Mouse (Mus musculus) limb, embryonic 14.5 days (tissue): ENCODE data around the gene Dusp10. TPM values are rescaled to one million over a fixed set of nuclear protein-coding genes. Genes with fewer than 3 reads are reported as not detected.

ENCODE experiments used
- ATAC-seq: fragments of 200-750 bp; cut with Nextera tagmentation; 2 replicates; pipeline ENCODE4 v1.8.0; 2017; ENCODE audit warnings: low read depth, moderate number of reproducible peaks, moderate TSS enrichment; ENCODE audit not compliant: low FRiP score
- DNase-seq: peaks from one replicate; pipeline ENCODE4 v3.0.0-alpha.2; 2015; ENCODE audit warnings: low spot score
- H3K27ac ChIP-seq: fragments of 300-500 bp; sonication (generic); replicated peaks from 2 replicates; pipeline ENCODE4 v1.5.1; 2014; ENCODE audit warnings: low read depth, mild to moderate bottlenecking, low read length, moderate library complexity, mixed read lengths
- H3K27me3 ChIP-seq: fragments of 300-500 bp; sonication (generic); 2 replicates; pipeline ENCODE4 v1.6.1; 2014; ENCODE audit warnings: low read length, mixed read lengths; ENCODE audit not compliant: control insufficient read depth, insufficient read depth
- H3K36me3 ChIP-seq: fragments of 300-500 bp; sonication (generic); 2 replicates; pipeline ENCODE4 v1.6.1; 2014; ENCODE audit warnings: mild to moderate bottlenecking, low read length, moderate library complexity, mixed read lengths; ENCODE audit not compliant: control insufficient read depth, insufficient read depth
- H3K4me1 ChIP-seq: fragments of 300-500 bp; sonication (generic); 2 replicates; pipeline ENCODE4 v1.6.1; 2014; ENCODE audit warnings: antibody characterized with exemption, low read length, mixed read lengths; ENCODE audit not compliant: control insufficient read depth, insufficient read depth
- H3K4me2 ChIP-seq: fragments of 300-500 bp; sonication (generic); replicated peaks from 2 replicates; pipeline ENCODE4 v1.6.1; 2014; ENCODE audit warnings: low read depth, mild to moderate bottlenecking, low read length, moderate library complexity; ENCODE audit not compliant: severe bottlenecking
- H3K4me3 ChIP-seq: fragments of 300-500 bp; sonication (generic); replicated peaks from 2 replicates; pipeline ENCODE4 v1.5.1; 2014; ENCODE audit warnings: low read length
- H3K9ac ChIP-seq: fragments of 300-500 bp; sonication (generic); 2 replicates; pipeline ENCODE4 v1.6.1; 2014; ENCODE audit warnings: mild to moderate bottlenecking, low read depth, low read length, moderate library complexity; ENCODE audit not compliant: severe bottlenecking
- H3K9me3 ChIP-seq: fragments of 300-500 bp; sonication (generic); 2 replicates; pipeline ENCODE4 v1.6.1; 2016; ENCODE audit warnings: low read length; ENCODE audit not compliant: control insufficient read depth
- POLR2A ChIP-seq: fragments of 200-500 bp; IDR thresholded peaks from 2 replicates; pipeline ENCODE4 v1.8.0; 2012; ENCODE audit warnings: inconsistent platforms, mild to moderate bottlenecking, moderate library complexity, borderline replicate concordance; ENCODE audit not compliant: insufficient read depth, insufficient read length; ENCODE audit errors: extremely low read depth
- WGBS: fragments of 180-500 bp; shearing (Covaris S2); extraction: QIAGEN DNeasy Blood & Tissue Kit; methylation state at CpG from one replicate; pipeline ENCODE4 v1.1.7; 2014; 5-methylcytosine and 5-hydroxymethylcytosine counted together
- polyA plus RNA-seq, 2 experiments: library from polyadenylated mRNA; depleted of rRNA in 1 of 2; stranded (reverse) in 1 of 2; unstranded in 1 of 2; fragments of >200 nt; fragmentation: Nextera tagmentation in 1 of 2; extraction: Ambion mirVana in 1 of 2; gene quantifications; 2 replicates each; pipeline versions ENCODE4 v1.2.1 to v1.2.3; 2012 to 2014

The Dusp10 gene
- polyA plus RNA-seq, 2 experiments = 16.7 to 22.1 TPM

GRCm38 (mm10) chr1:184017606-184018005 lies 4.5 kb downstream of the Dusp10 start:
- H3K27ac ChIP-seq = no peak overlapping the region
- ATAC-seq = no peak
- no peak overlapping the region for H3K9ac ChIP-seq
- H3K4me3 ChIP-seq = no peak overlapping the region
- H3K4me1 ChIP-seq = no peaks in the 10 kb centered on the region
- 84% methylated on average over 2 of the region's 2 CpGs for WGBS
- no peak for DNase-seq
- no peak for TF ChIP-seq POLR2A
- no peaks in the 10 kb centered on the region for H3K36me3 ChIP-seq
- H3K4me2 ChIP-seq = no peak overlapping the region
- H3K9me3 ChIP-seq = no peaks in the 10 kb centered on the region
- H3K27me3 ChIP-seq = no peaks in the 10 kb centered on the region

GRCm38 (mm10) chr1:184019042-184019721 lies 6.1 kb downstream of the Dusp10 start:
- no peak overlapping the region for H3K4me3 ChIP-seq
- H3K9ac ChIP-seq = no peak overlapping the region
- H3K36me3 ChIP-seq = no peaks in the 10 kb centered on the region
- DNase-seq = no peak
- H3K4me1 ChIP-seq = no peaks in the 10 kb centered on the region
- no peak overlapping the region for H3K4me2 ChIP-seq
- H3K27me3 ChIP-seq = no peaks in the 10 kb centered on the region
- no peak for ATAC-seq
- H3K27ac ChIP-seq = no peak overlapping the region
- H3K9me3 ChIP-seq = no peaks in the 10 kb centered on the region
- TF ChIP-seq POLR2A = no peak
- WGBS = 49% methylated on average over 6 of the region's 6 CpGs

GRCm38 (mm10) chr1:184019722-184020107 lies 6.6 kb downstream of the Dusp10 start:
- ATAC-seq = no peak
- Histone ChIP-seq H3K9me3 (no peaks in the 10 kb centered on the region), H3K4me3 (no peak overlapping the region), H3K4me2 (no peak overlapping the region), H3K9ac (no peak overlapping the region), H3K4me1 (no peaks in the 10 kb centered on the region), H3K36me3 (no peaks in the 10 kb centered on the region), H3K27me3 (no peaks in the 10 kb centered on the region), H3K27ac (no peak overlapping the region)
- 35% methylated on average over 6 of the region's 6 CpGs for WGBS
- no peak for DNase-seq
- no peak for TF ChIP-seq POLR2A

GRCm38 (mm10) chr1:184023971-184024370 lies 10.9 kb downstream of the Dusp10 start:
- Histone ChIP-seq H3K27ac (no peak overlapping the region), H3K4me1 (no peaks in the 10 kb centered on the region), H3K4me2 (no peak overlapping the region), H3K4me3 (no peak overlapping the region), H3K9ac (no peak overlapping the region), H3K9me3 (no peaks in the 10 kb centered on the region), H3K36me3 (no peaks in the 10 kb centered on the region), H3K27me3 (no peaks in the 10 kb centered on the region)
- no peak for TF ChIP-seq POLR2A
- whole genome bisulfite sequencing = 62% methylated on average over 2 of the region's 2 CpGs
- ATAC-seq (no peak), DNase-seq (no peak)

- no peak overlapping the region for H3K4me3 ChIP-seq
- no peaks in the 10 kb centered on the region for H3K4me1 ChIP-seq
- TF ChIP-seq POLR2A = no peak
- H3K27me3 ChIP-seq = no peaks in the 10 kb centered on the region
- H3K36me3 ChIP-seq = no peaks in the 10 kb centered on the region
- H3K27ac ChIP-seq = no peak overlapping the region
- 100% methylated on average over 2 of the region's 2 CpGs for WGBS
- ATAC-seq = no peak
- no peak overlapping the region for H3K4me2 ChIP-seq
- H3K9me3 ChIP-seq = no peaks in the 10 kb centered on the region
- no peak for DNase-seq
- no peak overlapping the region for H3K9ac ChIP-seq
Observed at GRCm38 (mm10) chr1:184024631-184025030, 11.5 kb downstream of the Dusp10 start.
